Mouse (Mus musculus) effector memory CD4-positive, alpha-beta T cell, adult 7 months (primary cell): ENCODE measurements around the gene Cox6a1. TPM values are rescaled to one million over a fixed set of nuclear protein-coding genes. Genes with fewer than 3 reads are reported as not detected.

Experiments
- polyA plus RNA-seq: library from polyadenylated mRNA; unstranded; fragments of 100-300 nt; shearing (Covaris generic); gene quantifications from one replicate; pipeline ENCODE4 v1.2.1, GENCODE M21; 2017

Gene Cox6a1
- 459 TPM for polyA plus RNA-seq

DNA sequence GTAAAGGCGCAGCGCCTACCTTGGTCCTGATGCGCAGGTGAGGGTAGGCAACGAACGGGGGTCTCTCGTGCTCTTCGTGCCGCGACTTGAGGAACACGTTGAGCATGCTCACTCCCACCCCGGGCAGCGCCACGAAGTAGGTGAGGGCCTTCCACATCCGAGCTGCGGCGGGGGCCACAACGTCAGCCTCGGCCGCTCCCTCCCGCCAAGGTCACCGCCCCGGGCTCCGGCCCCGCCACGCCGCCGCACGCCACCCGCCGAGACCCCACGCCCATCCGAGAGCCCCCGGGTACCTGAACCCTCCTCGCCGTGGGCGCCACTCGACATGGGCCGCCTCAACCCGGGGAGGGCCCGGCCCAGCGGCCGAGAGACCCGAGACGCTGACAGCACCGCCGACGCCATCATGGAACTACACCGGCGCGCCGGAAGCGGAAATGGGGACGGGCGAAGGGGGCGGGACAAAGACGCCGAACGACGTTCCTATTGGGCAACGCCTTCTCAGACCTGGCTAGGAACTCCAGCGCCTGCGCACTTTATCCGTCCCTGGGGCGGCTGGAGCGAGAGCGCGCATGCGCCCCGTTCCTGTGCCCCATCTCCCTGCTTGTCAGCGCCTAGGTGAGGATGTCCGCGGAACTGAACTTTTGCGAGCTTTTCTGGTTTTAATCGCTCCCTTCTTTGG is at the start of gene Cox6a1:
Cox6a1 (minus strand) TSS at position 436 of the 679 bp plus-strand sequence.

GRCm38 (mm10) chr5:115340577-115341313 is 8.0 kb downstream of the Cox6a1 start, which contains the start of the genes Gatc and Triap1:
Gene Gatc, minus strand, starts transcription at chr5:115341178.
Gene Triap1, plus strand, starts transcription at chr5:115341225.

GRCm38 (mm10) chr5:115326875-115327609 is 21.7 kb downstream of the Cox6a1 start, which contains the start of gene Srsf9:
Gene Srsf9, plus strand, starts transcription at chr5:115327177.

GRCm38 (mm10) chr5:115300792-115301614 is 47.8 kb downstream of the Cox6a1 start, which contains the start of gene Dynll1:
Gene Dynll1, minus strand, starts transcription at chr5:115300999.

Other genes with a start within 250 kb of the Cox6a1 start
- gene Acads, start 229.6 kb downstream of the Cox6a1 start, polyA plus RNA-seq = 15.6 TPM
- gene Unc119b, start 214.0 kb downstream of the Cox6a1 start, polyA plus RNA-seq = 61.3 TPM
- 61.4 TPM for gene Mlec, start 190.8 kb downstream of the Cox6a1 start, polyA plus RNA-seq
- not detected for gene Cabp1, start 154.6 kb downstream of the Cox6a1 start, polyA plus RNA-seq
- 115 TPM for gene Pop5, start 113.1 kb downstream of the Cox6a1 start, polyA plus RNA-seq
- gene Rnf10, start 76.1 kb downstream of the Cox6a1 start, polyA plus RNA-seq = 130 TPM
- gene Coq5, start 69.3 kb downstream of the Cox6a1 start, polyA plus RNA-seq = 40.2 TPM
- 331 TPM for gene Dynll1, start 48.0 kb downstream of the Cox6a1 start, polyA plus RNA-seq
- 88.6 TPM for gene Srsf9, start 21.8 kb downstream of the Cox6a1 start, polyA plus RNA-seq
- 5.5 TPM for gene Gatc, start 7.8 kb downstream of the Cox6a1 start, polyA plus RNA-seq
- gene Triap1, start 7.8 kb downstream of the Cox6a1 start, polyA plus RNA-seq = 22.9 TPM
- gene Msi1, start 80.6 kb upstream of the Cox6a1 start, polyA plus RNA-seq = 0.27 TPM
- not detected for gene Pla2g1b, start 117.3 kb upstream of the Cox6a1 start, polyA plus RNA-seq
- 14.3 TPM for gene Sirt4, start 135.7 kb upstream of the Cox6a1 start, polyA plus RNA-seq
- gene Pxn, start 157.7 kb upstream of the Cox6a1 start, polyA plus RNA-seq = 64.8 TPM
- 2,084 TPM for gene Rplp0, start 210.5 kb upstream of the Cox6a1 start, polyA plus RNA-seq
- gene Gcn1l1, start 216.3 kb upstream of the Cox6a1 start, polyA plus RNA-seq = 51.8 TPM